Mouse (Mus musculus) lung, postnatal 4 days (tissue): Measurements from ENCODE around the gene Hoxa5.

Source experiments
- DNase-seq, 2 experiments: peaks; one replicate each; pipeline ENCODE4 v3.0.0; 2021

Gene Hoxa5

DNA sequence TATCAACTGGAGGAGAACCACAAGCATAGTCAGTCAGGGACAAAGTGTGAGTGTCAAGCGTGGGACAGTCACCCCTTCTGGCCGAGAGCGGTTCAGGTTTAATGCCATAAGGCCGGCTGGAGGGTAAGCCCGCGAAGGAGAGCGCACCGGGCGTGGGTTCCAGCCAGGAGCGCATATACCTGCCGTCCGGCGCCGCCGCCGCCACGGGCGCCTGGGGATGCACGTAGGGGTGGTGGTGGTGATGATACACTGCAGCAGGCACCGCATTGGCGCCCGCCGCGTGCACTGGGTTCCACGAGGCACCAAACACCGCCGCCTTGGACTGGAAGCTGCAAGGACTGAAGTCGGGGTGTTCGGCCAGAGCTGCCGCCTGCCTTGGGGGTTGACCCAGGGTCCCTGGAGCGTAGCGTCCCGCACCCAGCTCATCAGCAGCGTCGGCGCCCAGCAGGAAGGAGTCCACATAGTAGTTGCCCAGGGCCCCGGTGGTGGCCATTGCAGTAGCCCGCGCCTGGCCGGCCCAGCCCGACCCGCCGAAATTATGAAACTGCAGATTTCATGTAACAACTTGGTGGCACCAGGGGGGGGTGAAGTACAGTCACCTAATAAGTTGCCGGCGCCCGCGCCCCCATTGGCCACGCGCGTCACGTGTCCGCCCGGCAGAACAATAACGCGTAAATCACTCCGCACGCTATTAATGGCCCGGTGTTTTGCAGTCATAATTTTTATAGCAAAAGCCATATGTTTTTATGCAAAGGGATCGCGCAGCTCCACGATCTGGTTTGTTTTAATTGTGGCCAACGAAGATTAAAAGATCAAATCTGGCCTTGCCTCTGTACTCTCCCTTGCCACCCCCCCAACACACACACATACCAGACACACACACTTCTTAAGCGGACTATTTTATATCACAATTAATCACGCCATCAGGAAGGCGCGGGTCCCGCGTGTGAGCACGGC is 21.5 kb upstream of the Hoxa5 start:
- DNase-seq: peak in 1 of 2 experiments; percentile 37

DNA sequence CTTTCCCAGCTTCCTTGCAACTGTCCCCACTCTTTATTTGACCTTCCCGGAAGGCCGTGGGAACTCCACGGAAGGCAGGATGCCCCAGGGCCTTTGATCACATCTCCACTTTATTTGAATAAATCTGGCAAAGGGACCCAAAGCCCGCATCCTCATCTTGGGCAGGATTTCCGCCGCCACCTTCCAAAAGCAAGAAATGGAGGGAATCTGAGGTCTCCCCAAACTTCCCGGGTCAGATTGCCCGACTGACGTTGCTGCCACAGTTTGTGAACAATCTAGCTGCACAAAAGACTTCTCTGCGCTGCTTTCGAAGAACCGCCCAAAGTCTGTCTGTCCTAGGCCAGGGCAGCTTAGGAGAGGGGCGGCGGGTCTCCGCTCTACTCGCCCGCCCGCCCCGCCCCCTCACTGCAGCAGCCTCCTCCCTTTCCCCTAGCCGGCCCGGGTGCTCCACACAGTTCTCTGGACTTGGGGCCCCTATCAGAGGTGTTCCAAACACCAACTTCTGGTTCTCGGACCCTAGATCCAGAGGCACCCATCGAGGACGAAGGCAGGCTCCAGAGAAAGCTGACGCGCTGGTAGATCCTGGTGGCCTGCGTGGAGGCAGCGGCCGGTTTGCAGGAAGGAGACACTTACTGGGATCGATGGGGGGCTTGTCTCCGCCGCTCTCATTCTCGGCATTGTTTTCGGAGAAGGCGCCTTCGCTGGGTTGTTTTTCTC is 20.7 kb upstream of the Hoxa5 start:
- DNase-seq: peak in 1 of 2 experiments; percentile 21

DNA sequence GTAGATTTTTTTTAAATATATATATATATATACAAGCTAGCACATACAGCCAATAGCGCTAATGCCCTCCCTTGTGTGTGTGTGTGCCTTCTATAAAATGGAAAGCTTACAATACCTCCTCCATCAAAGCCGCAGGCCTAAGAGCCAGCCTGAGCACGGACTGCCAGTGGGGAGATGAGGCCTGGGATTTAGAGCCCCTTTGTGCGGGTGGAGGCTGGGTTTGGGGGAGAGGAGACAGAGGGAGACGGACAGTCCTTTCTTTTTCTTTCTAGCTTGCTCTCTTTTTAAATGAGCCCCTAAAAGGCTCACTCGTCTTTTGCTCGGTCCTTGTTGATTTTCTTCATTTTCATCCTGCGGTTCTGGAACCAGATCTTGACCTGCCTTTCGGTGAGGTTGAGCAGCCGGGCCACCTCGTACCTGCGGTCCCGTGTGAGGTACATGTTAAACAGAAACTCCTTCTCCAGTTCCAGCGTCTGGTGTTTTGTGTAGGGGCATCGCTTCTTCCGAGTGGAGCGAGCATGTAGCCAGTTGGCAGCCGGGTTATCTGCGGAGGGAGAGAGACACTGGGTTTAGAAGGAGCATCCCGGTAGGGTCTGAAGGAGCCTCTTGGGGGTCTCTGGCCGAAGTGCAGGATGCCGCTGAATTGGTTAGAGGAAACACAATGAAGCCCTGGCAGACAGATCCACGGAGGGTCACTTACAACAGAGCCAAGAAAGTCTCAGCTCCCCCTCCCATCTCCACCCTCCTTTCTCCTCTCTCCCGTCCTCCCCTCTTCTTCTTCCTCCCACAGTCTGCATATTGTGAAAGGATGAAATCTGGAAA is 19.8 kb upstream of the Hoxa5 start:
- peak in 1 of 2 experiments; percentile 19 for DNase-seq

DNA sequence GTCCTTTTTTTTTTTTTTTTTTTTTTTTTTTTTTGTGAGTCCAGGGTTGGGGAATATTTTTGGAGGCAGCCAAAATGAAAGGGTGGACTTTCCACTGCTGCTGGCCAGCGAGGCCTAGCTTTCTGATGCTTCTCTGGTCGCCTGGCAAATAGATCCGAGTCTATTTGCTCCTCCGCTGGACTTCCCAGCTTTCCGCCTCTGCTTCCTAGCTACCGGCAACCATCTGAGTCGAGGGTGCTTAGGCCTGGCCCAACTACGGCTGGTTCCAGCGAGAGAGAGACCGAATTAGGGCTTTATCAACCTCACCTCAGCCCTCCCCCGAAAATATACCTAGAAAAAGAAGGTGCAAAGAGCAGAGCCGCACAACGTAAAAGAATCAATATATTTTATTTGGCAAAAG is 18.3 kb upstream of the Hoxa5 start:
- DNase-seq: peak in 1 of 2 experiments; percentile 18

DNA sequence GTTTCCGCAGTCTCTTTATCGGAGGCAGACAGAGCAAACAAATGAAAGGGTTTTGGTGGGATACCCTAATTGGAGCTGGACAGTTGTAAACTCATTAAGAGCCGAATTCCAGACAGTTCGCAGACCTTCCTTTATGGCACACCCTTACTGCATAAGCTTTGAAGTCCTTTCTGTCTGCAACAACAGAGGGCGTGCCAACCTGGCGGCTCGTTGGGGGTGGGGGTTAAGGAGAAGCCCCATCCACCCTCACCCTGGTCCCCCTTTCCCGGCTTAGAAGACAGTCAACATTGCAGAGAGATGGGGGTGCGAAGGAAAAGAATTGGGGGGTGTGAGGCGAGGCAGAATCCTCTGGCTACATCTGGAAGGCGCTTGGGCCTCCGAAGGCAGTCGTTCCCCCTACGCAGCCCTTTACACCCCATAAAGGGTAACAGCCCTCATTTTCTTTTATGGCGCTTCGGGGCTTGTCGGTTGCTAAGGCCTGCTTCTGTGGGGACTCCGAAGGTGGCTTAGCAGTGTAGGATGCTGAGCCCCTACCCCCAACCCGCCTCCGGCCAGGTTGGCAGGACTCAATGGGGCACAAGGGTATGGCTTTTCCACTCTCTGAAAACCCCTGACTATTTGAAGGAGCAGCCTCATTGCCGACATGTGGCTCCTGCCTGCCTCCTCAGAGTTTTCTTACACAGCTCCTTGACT is 17.8 kb upstream of the Hoxa5 start:
- DNase-seq: peak in 1 of 2 experiments; percentile 16

DNA sequence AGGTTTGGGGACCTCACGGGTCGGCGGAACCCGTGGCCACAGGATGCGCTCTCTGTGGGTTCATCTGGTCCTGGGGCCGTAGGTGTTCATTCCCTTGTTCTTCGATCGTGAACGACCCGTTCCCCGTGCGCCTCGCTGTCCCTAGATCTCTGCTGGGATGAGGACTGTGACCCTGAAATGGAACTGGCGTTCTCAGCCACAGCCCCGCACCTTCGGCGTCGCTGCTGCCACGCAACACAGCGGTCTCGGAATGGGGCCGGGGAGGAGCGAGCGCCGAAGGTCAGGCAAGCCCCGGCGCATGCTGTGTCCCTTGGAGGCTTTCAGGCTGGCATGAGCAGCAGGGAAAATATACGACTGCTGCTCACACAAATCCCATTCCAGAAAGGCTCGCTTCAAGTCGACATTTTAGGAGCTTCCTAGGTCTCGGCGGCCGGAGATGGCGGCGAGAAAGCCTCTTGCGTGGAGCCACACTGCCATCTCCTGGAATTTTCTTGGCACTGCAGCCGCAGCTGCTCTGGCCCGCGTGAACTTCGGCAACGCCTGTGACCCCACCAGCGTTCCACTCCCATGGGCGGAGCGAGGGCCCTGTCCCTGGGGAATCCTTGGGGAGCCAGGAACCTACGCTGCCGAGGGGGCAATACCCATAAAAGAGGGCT is 17.1 kb upstream of the Hoxa5 start, which contains the start of gene Hoxa7:
Gene Hoxa7, minus strand, starts transcription at position 518 of the 656 bp plus-strand sequence.
- peak; percentile 89 to 92 for DNase-seq

DNA sequence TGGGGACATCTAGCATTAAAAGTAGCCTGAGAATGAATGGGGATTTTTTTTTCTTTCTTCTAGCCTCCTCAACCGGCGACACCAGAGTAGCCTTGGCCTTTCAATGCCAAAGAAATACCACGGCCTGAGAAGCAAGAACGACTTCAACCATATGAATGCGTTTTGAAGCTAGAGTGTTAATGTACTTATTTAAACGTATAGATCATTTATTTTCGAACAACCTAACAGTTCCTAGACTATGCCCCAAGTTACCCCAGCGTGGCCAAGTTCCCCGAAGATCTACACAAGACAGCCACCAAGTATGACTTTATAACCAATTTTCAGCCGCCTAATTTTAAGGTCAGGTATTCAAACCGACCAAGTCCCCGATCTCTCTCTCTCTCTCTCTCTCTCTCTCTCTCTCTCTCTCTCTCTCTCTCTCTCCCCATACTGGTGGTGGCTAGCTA is 16.5 kb upstream of the Hoxa5 start:
- no peak for DNase-seq

DNA sequence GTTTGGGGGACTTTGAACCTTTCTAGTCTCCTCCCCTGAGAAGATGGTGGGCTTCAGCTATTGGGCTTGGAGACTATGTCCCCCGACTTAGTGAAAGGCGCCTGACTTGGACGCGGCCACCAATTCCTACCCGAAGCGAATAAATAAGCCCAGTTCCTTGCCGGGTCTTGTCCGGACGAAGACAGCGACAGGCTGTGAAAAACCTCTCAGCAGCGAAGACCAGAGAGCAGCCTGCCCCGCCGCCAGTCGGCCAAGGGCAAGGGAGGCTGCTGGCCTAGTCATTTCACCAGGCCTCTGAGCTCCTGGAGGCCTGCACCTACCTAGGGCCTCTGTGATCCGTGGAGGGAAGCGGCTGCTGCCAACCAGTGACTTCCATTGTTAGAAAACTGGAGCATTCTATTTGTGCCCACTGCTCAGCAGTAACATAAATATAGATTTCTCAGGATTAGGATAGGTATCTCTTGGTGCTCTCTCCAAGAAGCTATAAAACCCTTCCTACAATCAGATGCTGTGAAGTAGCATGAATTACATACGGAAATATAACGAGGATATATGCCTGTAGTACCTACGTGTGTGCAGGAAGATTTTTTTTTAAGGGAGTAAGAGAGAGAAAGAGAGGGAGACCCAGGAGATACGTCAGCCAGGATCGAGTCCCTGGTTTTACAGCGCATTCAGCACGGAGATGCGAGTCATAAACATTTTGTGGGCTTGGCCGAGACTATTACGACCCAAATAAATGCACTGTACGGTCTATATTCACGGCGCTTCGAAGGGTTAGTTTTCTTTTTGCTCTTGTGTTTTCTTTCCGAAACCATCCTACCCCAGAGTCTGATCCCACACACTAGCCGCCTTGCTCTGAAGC is 15.8 kb upstream of the Hoxa5 start:
- peak; percentile 24 to 27 for DNase-seq

DNA sequence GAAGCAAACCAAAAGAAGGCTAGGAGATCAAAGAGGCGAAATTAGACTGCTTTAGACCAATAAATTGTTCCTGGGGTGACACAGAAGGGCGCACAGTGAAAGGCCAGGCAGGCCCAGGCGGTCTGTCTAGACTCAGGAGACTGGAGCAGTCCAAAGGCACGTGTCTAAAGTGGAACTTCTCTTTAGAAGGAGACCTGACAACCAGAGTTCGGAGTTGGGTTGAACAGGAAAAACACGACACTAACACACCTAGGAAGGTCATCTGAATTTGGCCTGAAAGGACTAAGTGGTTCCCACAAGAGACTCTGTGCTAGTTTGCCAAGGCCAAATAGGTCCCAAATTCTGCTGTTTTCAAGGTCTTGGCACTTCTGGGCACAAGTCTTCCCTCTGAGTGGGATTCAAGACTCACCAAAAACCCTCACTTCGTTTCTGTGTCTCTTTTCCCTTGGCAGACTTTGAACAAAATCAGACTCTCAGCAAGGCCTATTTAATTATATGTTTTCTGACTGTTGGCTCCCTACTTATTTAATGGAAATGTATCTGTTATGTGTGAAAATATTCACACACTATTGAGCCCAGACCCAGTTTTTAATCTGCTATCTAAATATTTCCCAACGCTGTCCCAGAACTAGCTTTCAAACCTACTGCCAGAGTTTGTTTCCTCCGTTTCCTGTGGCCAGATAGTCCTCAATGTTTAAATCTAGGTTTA is 15.0 kb upstream of the Hoxa5 start:
- peak in 1 of 2 experiments; percentile 14 for DNase-seq

DNA sequence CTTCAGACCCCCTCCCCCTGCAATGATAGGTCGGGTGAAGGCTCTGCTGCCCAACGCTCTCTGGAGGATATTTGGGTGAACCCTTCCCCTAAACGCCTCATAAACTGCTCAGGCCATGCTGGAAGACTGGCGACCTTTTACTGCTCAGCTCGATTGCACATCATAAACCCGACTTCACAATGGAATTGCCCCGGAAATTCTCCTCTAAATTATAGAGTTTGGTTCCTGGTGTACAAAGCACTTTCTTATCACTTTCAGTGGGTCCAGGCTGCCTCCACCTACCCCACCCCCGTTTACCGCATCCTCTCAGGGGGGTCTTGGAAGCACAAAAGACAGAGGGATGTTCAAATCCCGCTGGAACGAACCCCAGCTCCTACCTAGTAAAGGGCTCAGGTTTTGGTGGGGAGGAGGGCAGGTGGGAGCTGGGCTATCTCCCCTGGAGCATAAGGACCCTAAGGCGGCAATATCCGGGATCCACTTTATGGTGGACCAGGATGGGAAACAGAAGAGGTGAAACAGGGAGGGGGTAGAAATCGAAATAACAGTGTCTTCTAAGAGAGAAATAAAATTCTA is 14.3 kb upstream of the Hoxa5 start:
- DNase-seq: peak in 1 of 2 experiments; percentile 21

DNA sequence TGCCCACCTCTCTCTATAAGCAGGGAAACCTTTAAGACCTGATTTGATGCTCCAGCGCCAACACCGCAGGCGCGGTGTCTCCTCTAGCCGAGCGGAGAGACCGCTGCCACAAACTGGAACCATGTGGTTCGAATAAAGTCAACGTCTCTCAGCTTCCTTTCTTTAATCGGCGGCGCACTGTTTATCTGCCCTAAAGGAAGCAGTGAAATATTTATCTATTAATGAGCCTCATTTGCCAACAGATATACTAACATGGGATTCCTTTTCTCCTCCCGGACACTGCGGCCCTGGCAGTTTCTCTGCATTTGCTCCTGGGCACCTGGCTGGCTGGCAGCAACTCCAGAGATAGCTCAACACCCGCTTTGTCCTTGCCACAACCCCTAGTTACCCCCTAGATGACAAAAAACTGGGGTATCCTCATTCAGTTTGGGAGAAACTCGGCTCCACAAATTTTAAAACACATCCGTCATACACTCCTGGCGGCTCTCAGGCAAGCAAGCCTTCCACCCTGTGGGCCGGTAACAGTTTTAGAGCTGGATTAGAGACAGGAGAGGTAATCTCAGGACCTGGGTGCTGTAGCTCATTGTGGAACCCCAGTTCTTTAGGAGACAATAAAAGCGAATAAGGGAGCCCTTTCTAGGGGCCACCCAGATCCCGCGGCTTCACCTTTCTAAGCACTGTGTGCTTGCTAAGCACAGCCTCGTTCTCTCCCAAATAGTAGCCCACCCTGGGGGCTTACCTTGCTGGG is 13.7 kb upstream of the Hoxa5 start:
- DNase-seq: peak in 1 of 2 experiments; percentile 21

DNA sequence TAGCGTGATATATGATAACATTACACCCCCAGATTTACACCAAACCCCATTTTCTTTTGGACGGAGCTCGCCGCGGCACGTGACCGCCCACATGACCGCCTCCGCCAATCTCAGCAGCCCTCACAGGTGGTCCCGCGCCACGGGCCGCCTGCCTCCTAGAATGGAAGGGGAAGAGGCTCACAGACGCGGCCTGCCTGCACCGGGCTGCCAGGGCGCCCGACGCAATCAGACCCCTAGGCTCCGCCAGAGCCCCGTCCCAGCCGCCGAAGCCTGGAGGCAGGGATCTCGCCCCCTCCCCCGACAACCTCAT is 13.0 kb upstream of the Hoxa5 start:
- peak; percentile 55 to 81 for DNase-seq

DNA sequence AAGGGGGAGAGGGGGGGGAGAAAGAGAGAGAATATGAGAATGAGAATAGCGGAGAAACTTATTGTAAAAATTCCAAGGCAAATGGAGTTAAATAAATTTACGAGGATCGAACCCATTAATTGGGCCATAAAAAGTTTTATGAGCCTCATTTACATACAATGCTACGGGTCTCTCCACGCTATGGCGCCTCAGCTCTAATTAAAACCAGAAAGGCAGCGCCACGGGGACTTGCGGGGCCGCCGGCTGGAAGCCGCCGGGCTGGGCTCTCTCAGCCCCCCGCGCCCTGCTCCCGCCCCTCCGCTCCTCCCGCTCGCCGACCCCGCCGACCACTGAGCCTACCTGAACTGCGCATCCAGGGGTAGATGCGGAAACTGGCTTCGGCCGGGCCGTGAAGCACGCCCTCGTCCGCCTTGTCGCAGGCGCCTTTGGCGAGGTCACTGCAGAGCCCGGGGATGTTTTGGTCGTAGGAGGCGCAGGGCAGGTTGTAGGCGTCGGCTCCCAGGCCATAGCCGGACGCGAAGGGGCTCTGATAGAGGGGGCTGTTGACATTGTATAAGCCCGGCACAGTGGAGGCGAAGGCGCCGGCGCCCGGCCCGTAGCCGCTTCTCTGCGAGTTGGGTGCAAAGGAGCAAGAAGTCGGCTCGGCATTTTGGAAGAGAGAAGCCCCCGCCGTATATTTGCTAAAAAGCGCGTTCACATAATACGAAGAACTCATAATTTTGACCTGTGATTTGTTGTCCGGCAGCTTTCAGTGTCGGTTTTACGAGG is 12.5 kb upstream of the Hoxa5 start:
- DNase-seq: peak in 1 of 2 experiments; percentile 37

DNA sequence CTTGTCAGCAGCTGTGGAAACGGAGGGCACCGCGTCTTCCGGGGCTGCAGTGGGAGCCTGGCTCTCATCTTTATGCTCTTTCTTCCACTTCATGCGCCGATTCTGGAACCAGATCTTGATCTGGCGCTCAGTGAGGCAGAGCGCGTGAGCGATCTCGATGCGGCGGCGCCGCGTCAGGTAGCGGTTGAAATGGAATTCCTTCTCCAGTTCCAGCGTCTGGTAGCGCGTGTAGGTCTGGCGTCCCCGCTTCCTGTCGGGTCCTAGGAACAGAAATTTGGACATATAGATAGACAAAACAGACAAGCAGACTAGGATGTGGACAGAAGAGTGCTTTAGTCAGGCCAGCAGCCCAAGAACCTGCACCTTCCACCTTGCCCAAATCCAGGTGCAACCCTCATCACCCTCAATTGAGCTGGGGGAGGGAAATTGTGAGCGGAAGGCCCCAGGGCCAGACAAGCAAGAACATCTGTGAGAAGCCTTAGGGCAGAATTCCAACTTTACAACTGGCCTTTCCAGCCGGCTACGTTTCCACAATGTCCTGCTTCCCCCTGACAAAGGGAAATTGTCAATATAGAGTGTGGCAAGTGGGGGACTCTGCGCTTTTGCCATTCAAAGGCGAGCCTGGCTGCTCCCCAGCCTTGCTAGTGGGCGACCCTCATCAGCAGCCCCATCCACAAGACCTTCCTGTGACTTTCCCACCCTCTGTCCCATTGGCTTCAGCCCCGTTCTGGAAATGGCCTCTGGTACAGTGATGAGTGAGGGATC is 11.6 kb upstream of the Hoxa5 start:
- DNase-seq: peak in 1 of 2 experiments; percentile 6

DNA sequence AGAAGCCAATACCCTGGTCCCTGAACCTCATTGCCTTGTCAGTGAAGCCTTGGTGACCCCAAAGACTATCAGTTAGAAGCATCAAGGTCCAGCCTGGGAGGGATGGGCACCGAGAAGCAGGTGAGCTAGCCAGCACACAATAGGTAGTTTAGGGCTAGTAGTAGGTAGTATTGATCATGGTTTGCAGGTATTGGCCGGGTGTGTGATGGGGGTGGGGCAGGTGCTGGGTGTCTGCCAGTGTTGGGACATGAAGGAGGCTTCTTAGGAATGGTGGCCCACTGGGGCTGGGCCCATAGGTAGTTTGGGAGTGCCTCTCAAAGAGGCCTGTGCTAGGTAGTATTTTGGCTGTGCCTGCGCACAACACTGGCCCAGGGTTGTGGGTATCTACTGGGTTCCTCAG is 10.7 kb upstream of the Hoxa5 start:
- no peak for DNase-seq

DNA sequence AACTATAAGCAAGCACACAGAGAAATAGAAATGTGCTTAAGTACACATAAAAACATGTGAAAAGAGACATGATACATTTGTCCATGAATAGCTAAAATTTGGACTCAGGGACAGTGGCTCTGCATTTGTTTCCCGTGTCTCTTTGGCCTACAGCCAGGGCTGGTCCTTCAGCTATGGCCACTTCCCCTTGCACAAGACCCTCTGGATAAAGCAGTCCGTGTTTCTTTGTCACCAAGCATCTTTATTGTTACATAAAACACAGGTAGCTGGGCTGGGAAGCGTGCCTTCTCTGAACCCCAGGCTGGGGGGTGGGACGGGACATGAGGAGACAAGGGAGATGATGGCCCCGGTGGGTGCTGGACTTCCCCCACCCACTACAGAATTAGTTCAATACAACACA is 9.9 kb upstream of the Hoxa5 start:
- no peak for DNase-seq
